Mouse (Mus musculus) limb, embryonic 14.5 days (tissue): ENCODE measurements at regions not wholly inside any gene's neighbourhood (a gene's known extent, or its start where the extent isn't known, plus 50 kb on each side); places are given as distances from the start of the nearest gene placed in this dataset.

ENCODE experiments used
- ATAC-seq: fragments of 200-750 bp; cut with Nextera tagmentation; 2 replicates; pipeline ENCODE4 v1.8.0; 2017; ENCODE audit warnings: low read depth, moderate number of reproducible peaks, moderate TSS enrichment; ENCODE audit not compliant: low FRiP score
- DNase-seq: peaks from one replicate; pipeline ENCODE4 v3.0.0-alpha.2; 2015; ENCODE audit warnings: low spot score
- H3K27ac ChIP-seq: fragments of 300-500 bp; sonication (generic); replicated peaks from 2 replicates; pipeline ENCODE4 v1.5.1; 2014; ENCODE audit warnings: low read depth, mild to moderate bottlenecking, low read length, moderate library complexity, mixed read lengths
- H3K27me3 ChIP-seq: fragments of 300-500 bp; sonication (generic); 2 replicates; pipeline ENCODE4 v1.6.1; 2014; ENCODE audit warnings: low read length, mixed read lengths; ENCODE audit not compliant: control insufficient read depth, insufficient read depth
- H3K36me3 ChIP-seq: fragments of 300-500 bp; sonication (generic); 2 replicates; pipeline ENCODE4 v1.6.1; 2014; ENCODE audit warnings: mild to moderate bottlenecking, low read length, moderate library complexity, mixed read lengths; ENCODE audit not compliant: control insufficient read depth, insufficient read depth
- H3K4me1 ChIP-seq: fragments of 300-500 bp; sonication (generic); 2 replicates; pipeline ENCODE4 v1.6.1; 2014; ENCODE audit warnings: antibody characterized with exemption, low read length, mixed read lengths; ENCODE audit not compliant: control insufficient read depth, insufficient read depth
- H3K4me2 ChIP-seq: fragments of 300-500 bp; sonication (generic); replicated peaks from 2 replicates; pipeline ENCODE4 v1.6.1; 2014; ENCODE audit warnings: low read depth, mild to moderate bottlenecking, low read length, moderate library complexity; ENCODE audit not compliant: severe bottlenecking
- H3K4me3 ChIP-seq: fragments of 300-500 bp; sonication (generic); replicated peaks from 2 replicates; pipeline ENCODE4 v1.5.1; 2014; ENCODE audit warnings: low read length
- H3K9ac ChIP-seq: fragments of 300-500 bp; sonication (generic); 2 replicates; pipeline ENCODE4 v1.6.1; 2014; ENCODE audit warnings: mild to moderate bottlenecking, low read depth, low read length, moderate library complexity; ENCODE audit not compliant: severe bottlenecking
- H3K9me3 ChIP-seq: fragments of 300-500 bp; sonication (generic); 2 replicates; pipeline ENCODE4 v1.6.1; 2016; ENCODE audit warnings: low read length; ENCODE audit not compliant: control insufficient read depth
- POLR2A ChIP-seq: fragments of 200-500 bp; IDR thresholded peaks from 2 replicates; pipeline ENCODE4 v1.8.0; 2012; ENCODE audit warnings: inconsistent platforms, mild to moderate bottlenecking, moderate library complexity, borderline replicate concordance; ENCODE audit not compliant: insufficient read depth, insufficient read length; ENCODE audit errors: extremely low read depth
- WGBS: fragments of 180-500 bp; shearing (Covaris S2); extraction: QIAGEN DNeasy Blood & Tissue Kit; methylation state at CpG from one replicate; pipeline ENCODE4 v1.1.7; 2014; 5-methylcytosine and 5-hydroxymethylcytosine counted together

DNA sequence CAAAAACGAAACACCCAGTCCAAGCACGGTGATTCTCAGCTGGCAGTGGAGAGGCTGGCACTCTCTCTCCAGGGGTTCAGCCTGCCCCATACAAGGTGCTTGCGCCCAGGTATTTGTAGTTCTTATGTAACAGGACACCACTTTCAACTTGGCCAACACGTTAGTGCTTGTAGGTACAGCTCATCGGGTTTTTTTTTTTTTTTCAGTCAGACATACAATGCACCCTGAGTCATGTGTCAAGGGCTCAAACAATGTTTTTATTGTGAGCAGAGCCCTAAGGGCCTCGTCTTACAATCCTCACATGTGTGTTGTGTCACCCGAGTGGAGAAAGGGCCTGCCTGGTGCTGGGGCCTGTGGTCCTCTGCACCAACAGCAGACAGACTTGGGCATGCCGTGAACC, 118.8 kb upstream of the Smim15 start:
- Histone ChIP-seq H3K27me3 (no peaks in the 10 kb centered on the region), H3K27ac (no peak overlapping the region), H3K4me2 (no peak overlapping the region), H3K4me1 (0 out of 2 replicates have a peak, but pooled peaks cover 6% of the 10 kb centered on the region), H3K36me3 (no peaks in the 10 kb centered on the region), H3K4me3 (no peak overlapping the region), H3K9ac (no peak overlapping the region), H3K9me3 (no peaks in the 10 kb centered on the region)
- no peak for TF ChIP-seq POLR2A
- DNase-seq (no peak), ATAC-seq (no peak)
- 51% methylated on average over 8 of the region's 8 CpGs for WGBS

DNA sequence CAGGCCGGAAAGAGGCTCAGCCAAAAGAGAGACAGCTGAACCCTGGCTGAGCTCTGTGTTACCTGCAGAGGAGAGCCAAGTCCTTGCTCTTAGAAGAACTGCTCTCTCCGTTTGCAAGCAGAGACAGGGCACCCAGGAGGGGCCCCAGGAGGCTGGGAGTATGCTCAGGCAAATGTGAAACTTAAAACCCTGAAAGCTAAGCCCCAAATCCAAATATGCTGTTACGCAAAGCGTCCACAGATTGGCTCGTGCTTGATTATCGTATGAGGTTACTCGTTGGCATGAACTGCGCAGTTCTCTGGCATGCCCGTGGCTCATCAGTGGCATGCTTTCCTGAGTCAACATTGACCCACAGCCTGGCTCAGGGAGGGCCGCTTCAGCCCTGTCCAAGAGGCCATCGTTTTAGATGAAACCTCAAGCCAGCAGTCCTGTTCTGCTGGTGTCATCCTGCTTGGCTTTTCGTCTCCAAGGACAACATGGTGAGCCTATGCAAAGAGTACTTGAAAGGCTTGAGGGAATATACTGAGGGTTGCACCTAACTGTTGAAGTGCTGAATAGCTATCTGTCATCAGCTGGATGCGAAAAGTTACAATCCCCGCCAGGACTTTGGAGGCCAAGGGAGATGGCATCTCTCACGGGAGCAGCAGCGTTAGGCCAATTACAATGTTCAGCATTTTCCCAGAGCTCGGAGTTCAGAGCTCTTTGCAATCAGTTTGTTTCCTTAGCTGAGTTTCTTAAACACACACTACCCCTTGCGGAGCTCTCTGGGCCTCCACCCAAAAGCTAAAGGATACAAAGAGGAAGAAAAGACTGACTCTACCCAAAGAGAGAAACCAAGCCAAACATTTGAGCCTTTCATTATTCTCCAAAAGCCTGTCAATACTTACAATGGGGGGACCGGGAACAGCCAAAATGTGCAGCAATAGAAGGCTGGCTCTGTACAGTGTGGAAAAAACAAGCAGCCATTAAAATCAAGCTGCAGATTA, 120.8 kb upstream of the Smim15 start:
- no peaks in the 10 kb centered on the region for H3K27me3 ChIP-seq
- no peaks in the 10 kb centered on the region for H3K9me3 ChIP-seq
- H3K9ac ChIP-seq: no peak overlapping the region
- H3K4me1 ChIP-seq: 0 out of 2 replicates have a peak, but pooled peaks cover 6% of the 10 kb centered on the region
- no peaks in the 10 kb centered on the region for H3K36me3 ChIP-seq
- no peak for TF ChIP-seq POLR2A
- no peak overlapping the region for H3K27ac ChIP-seq
- no peak overlapping the region for H3K4me2 ChIP-seq
- DNase-seq: no peak
- H3K4me3 ChIP-seq: no peak overlapping the region
- WGBS: 56% methylated on average over 19 of the region's 19 CpGs
- no peak for ATAC-seq

GRCm38 (mm10) chr13:107919403-107919802, 124.8 kb upstream of the Smim15 start:
- Histone ChIP-seq H3K9me3 (no peaks in the 10 kb centered on the region), H3K27ac (no peak overlapping the region), H3K4me2 (no peak overlapping the region), H3K9ac (no peak overlapping the region), H3K4me3 (no peak overlapping the region), H3K27me3 (no peaks in the 10 kb centered on the region), H3K36me3 (no peaks in the 10 kb centered on the region), H3K4me1 (0 out of 2 replicates have a peak, but pooled peaks cover 4% of the 10 kb centered on the region)
- no peak for TF ChIP-seq POLR2A
- ATAC-seq: no peak
- 66% methylated on average over 3 of the region's 3 CpGs for WGBS
- no peak for DNase-seq

GRCm38 (mm10) chr13:107918478-107918877, 125.8 kb upstream of the Smim15 start:
- no peak for DNase-seq
- WGBS: 71% methylated on average over 7 of the region's 7 CpGs
- H3K9me3 ChIP-seq: no peaks in the 10 kb centered on the region
- no peak for ATAC-seq
- 0 out of 2 replicates have a peak, but pooled peaks cover 3% of the 10 kb centered on the region for H3K4me1 ChIP-seq
- no peaks in the 10 kb centered on the region for H3K27me3 ChIP-seq
- H3K27ac ChIP-seq: no peak overlapping the region
- H3K4me2 ChIP-seq: no peak overlapping the region
- no peak for TF ChIP-seq POLR2A
- no peak overlapping the region for H3K4me3 ChIP-seq
- no peak overlapping the region for H3K9ac ChIP-seq
- no peaks in the 10 kb centered on the region for H3K36me3 ChIP-seq

GRCm38 (mm10) chr13:107918065-107918464, 126.2 kb upstream of the Smim15 start:
- Histone ChIP-seq H3K4me1 (no peaks in the 10 kb centered on the region), H3K9ac (no peak overlapping the region), H3K4me3 (no peak overlapping the region), H3K36me3 (no peaks in the 10 kb centered on the region), H3K27me3 (no peaks in the 10 kb centered on the region), H3K4me2 (no peak overlapping the region), H3K27ac (no peak overlapping the region), H3K9me3 (no peaks in the 10 kb centered on the region)
- ATAC-seq (no peak), DNase-seq (no peak)
- 84% methylated on average over 10 of the region's 10 CpGs for WGBS
- no peak for TF ChIP-seq POLR2A
